Mouse (Mus musculus) kidney, postnatal 25 days (tissue): ENCODE measurements around the gene Vmn2r117.
"Not testable (repeated sequence)": the region's sequence is repeated elsewhere in the genome, so short reads cannot be mapped to it uniquely, and the experiment has no call there.

ENCODE experiments used
- DNase-seq, 2 experiments: peaks; one replicate each; pipeline ENCODE4 v3.0.0; 2021; ENCODE audit warnings: mixed read lengths in 2 of 2

The Vmn2r117 gene

GRCm38 (mm10) chr17:23479599-23479998 lies at the start of gene Vmn2r117:
TSS of gene Vmn2r117 (minus strand) at chr17:23479699.
- not testable (repeated sequence) for DNase-seq

DNA sequence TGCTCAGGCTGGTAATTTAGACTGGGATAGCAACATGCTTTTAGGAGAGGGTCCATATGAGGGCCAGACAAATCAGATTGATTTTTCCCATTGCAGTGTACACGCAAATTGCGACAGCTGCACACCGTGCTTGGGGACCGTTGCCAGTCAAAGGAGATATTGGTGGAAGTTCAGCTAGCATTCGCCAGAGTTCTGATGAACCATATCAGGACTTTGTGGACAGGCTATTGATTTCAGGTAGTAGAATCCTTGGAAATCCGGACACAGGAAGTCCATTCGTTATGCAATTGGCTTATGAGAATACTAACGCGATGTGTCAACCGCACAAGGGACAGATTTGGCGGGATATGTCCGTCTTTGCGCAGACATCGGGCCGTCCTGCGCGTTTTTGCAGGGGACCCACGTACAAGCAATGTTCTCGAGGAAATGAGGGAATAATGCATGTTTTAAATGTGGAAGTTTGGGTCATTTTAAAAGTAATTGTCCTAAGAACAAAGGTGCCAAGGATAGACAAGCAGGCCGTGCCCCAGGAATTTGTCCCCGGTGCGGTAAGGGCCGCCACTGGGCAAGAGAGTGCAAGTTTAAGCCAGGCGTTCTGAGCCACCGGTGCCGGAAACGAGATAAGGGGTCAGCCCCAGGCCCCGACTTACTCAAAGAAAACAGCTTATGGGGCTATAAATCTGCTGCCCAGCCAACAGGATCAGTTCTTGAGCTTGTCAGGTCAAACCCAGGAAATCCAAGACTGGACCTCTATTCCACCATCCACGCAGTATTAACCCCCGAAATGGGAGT lies 43.6 kb upstream of the Vmn2r117 start:
- not testable (repeated sequence) for DNase-seq

DNA sequence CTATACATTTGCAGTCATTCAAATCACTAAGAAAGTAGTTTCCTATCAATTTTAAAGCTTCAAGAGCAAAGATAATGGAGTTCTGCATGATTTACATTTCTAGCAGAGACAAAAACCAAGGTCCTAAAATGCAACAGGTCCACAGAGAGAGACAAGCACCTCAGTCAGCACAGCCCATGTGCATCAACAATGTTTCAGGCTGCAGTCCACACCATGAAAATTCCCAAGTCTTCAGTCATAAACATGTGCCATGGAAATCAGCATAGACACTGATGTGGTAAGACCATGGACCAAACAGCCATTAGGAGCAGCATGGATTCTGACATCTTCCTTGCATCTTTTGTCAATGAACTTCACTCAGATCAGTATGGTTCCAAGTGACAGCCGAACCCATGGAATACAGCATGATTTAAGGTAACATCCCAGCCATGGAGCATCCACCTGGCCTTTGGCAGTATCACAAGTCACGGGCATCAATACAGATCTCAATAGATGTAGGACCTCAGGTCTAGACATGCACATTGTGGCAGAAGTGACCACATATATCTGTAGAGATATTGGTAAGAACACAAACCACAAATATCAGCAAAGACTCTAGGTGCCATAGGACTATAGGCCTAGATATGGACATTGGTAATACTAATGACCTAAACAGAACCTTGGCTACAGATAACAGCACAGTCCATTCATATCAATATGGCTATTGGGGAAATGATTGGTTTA lies 39.4 kb upstream of the Vmn2r117 start:
- DNase-seq = no peak

DNA sequence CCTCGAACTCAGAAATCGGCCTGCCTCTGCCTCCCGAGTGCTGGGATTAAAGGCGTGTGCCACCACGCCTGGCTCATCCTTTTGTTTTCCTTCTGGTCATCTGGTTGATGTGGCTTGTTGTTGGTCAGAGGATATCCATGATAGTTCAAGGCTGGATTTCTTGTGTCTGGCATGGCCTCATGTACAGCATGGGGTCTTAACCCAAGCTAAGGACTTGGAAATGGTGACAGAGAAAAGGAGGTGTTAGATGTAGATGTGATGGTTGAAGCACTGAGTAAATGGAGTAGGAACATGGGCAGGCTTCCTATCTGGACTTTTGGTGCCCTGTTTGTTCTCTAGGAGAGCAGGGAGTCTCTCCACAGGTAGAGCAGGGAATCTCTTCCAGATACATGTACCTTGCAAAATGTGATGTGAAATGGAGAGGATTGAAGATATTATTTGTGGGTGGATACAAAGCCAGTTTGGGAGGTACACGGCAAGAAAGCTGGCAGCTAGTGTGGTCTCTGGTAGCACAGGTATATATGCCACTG lies 46.3 kb downstream of the Vmn2r117 start:
- DNase-seq = no peak
